Mouse (Mus musculus) left cerebral cortex, adult 2 months (tissue): ENCODE data around the gene Blm. TPM values are rescaled to one million over a fixed set of nuclear protein-coding genes. Genes with fewer than 3 reads are reported as not detected.

ENCODE experiments used
- DNase-seq, 2 experiments: peaks; one replicate each; pipeline ENCODE4 v3.0.0; 2021 to 2022; ENCODE audit warnings: low spot score in 2 of 2, mixed read lengths in 1 of 2; ENCODE audit errors: extremely low spot score in 1 of 2
- H3K27ac ChIP-seq: fragments of 200-600 bp; 2 replicates; pipeline ENCODE4 v1.8.1; 2022
- H3K4me3 ChIP-seq: fragments of 200-600 bp; 2 replicates; pipeline ENCODE4 v1.8.1; 2022
- CTCF ChIP-seq: fragments of 200-600 bp; IDR thresholded peaks from 2 replicates; pipeline ENCODE4 v1.8.1; 2022; ENCODE audit warnings: antibody characterized with exemption, mild to moderate bottlenecking, moderate library complexity
- intact Hi-C: fragments of 180-260 bp; cut with DNase I; formaldehyde crosslinking; loops from one replicate; pipeline ENCODE4 v1.15.1; 2025
- total RNA-seq, 2 experiments: library from RNA; stranded (reverse); gene quantifications; 2 replicates each; pipeline ENCODE4 v1.2.3; 2021

Gene Blm
- total RNA-seq, 2 experiments from 2014 or later = 2.9 to 6.9 TPM

GRCm38 (mm10) chr7:80422759-80423480 is 112.0 kb downstream of the Blm start:
- peak overlapping the region; percentile 30 for H3K4me3 ChIP-seq
- no peak overlapping the region for H3K27ac ChIP-seq
- intact Hi-C loops = no loop called here
- DNase-seq = no peak
- no peak; the same call in none of the 2 replicates for TF ChIP-seq CTCF

- Histone ChIP-seq H3K4me3 (no peak overlapping the region), H3K27ac (no peak overlapping the region)
- TF ChIP-seq CTCF = no peak
- intact Hi-C loops = no loop called here
- no peak for DNase-seq
Observed at GRCm38 (mm10) chr7:80421576-80421975, 113.3 kb downstream of the Blm start.

GRCm38 (mm10) chr7:80420586-80420985 is 114.3 kb downstream of the Blm start:
- no peak for DNase-seq
- intact Hi-C loops = no loop called here
- no peak overlapping the region for H3K4me3 ChIP-seq

GRCm38 (mm10) chr7:80419278-80419677 is 115.6 kb downstream of the Blm start:
- H3K4me3 ChIP-seq = no peak overlapping the region
- intact Hi-C loops = no loop called here
- H3K27ac ChIP-seq = no peak overlapping the region
- DNase-seq = no peak
- TF ChIP-seq CTCF = no peak

More at GRCm38 (mm10) chr7:80420586-80420985, 114.3 kb downstream of the Blm start:
- TF ChIP-seq CTCF = no peak
- H3K27ac ChIP-seq = no peak overlapping the region

- no peak overlapping the region for H3K27ac ChIP-seq
- intact Hi-C loops = no loop called here
- no peak for DNase-seq
Observed at GRCm38 (mm10) chr7:80418036-80418435, 116.9 kb downstream of the Blm start.

GRCm38 (mm10) chr7:80417601-80418000 is 117.3 kb downstream of the Blm start:
- Histone ChIP-seq H3K4me3 (no peak overlapping the region), H3K27ac (no peak overlapping the region)
- no peak for DNase-seq
- intact Hi-C loops = no loop called here
- no peak for TF ChIP-seq CTCF

More at GRCm38 (mm10) chr7:80418036-80418435, 116.9 kb downstream of the Blm start:
- H3K4me3 ChIP-seq = no peak overlapping the region
- no peak for TF ChIP-seq CTCF

- no peak for DNase-seq
- TF ChIP-seq CTCF = no peak
- H3K4me3 ChIP-seq = no peak overlapping the region
- intact Hi-C loops = no loop called here
- H3K27ac ChIP-seq = no peak overlapping the region
Observed at GRCm38 (mm10) chr7:80416969-80417368, 118.0 kb downstream of the Blm start.

GRCm38 (mm10) chr7:80414303-80414855 is 120.5 kb downstream of the Blm start:
- intact Hi-C loops = no loop called here
- DNase-seq = no peak
- TF ChIP-seq CTCF = no peak
- no peak overlapping the region for H3K4me3 ChIP-seq
- H3K27ac ChIP-seq = no peak overlapping the region

- Histone ChIP-seq H3K4me3 (no peak overlapping the region), H3K27ac (no peak overlapping the region)
- intact Hi-C loops = no loop called here
- no peak for TF ChIP-seq CTCF
- no peak for DNase-seq
Observed at GRCm38 (mm10) chr7:80413512-80414302, 121.2 kb downstream of the Blm start.

- no peak for DNase-seq
- Histone ChIP-seq H3K4me3 (no peak overlapping the region), H3K27ac (no peak overlapping the region)
- no peak for TF ChIP-seq CTCF
- intact Hi-C loops = no loop called here
Observed at GRCm38 (mm10) chr7:80412781-80413180, 122.1 kb downstream of the Blm start.

- no peak overlapping the region for H3K4me3 ChIP-seq
- no peak for TF ChIP-seq CTCF
- intact Hi-C loops = no loop called here
- DNase-seq = peak; percentile 77 to 80
- H3K27ac ChIP-seq = no peak overlapping the region
Observed at GRCm38 (mm10) chr7:80412279-80412678, 122.6 kb downstream of the Blm start.

- Histone ChIP-seq H3K27ac (no peak overlapping the region), H3K4me3 (no peak overlapping the region)
- no peak for TF ChIP-seq CTCF
- no peak for DNase-seq
- intact Hi-C loops = no loop called here
Observed at GRCm38 (mm10) chr7:80410380-80410779, 124.5 kb downstream of the Blm start.
